Mouse (Mus musculus) stomach, embryonic 14.5 days (tissue): ENCODE data around the gene Cxcl3. TPM values are rescaled to one million over a fixed set of nuclear protein-coding genes. Genes with fewer than 3 reads are reported as not detected.
A peak's percentile ranks its signal among the peaks of the same experiment; 100 is the strongest.

ENCODE experiments used
- ATAC-seq: fragments of 200-750 bp; cut with Nextera tagmentation; 2 replicates; pipeline ENCODE4 v1.8.0; 2017; ENCODE audit warnings: low read depth, moderate TSS enrichment; ENCODE audit not compliant: insufficient number of reproducible peaks, insufficient read depth, low FRiP score
- H3K27ac ChIP-seq: fragments of 300-500 bp; sonication (generic); 2 replicates; pipeline ENCODE4 v1.5.1; 2014; ENCODE audit warnings: mild to moderate bottlenecking, low read length, moderate library complexity, mixed read lengths
- H3K27me3 ChIP-seq: fragments of 300-500 bp; sonication (generic); 2 replicates; pipeline ENCODE4 v1.6.1; 2014; ENCODE audit warnings: low read length, control low read depth, mixed read lengths; ENCODE audit not compliant: control insufficient read depth, insufficient read depth
- H3K36me3 ChIP-seq: fragments of 300-500 bp; sonication (generic); 2 replicates; pipeline ENCODE4 v1.6.1; 2014; ENCODE audit warnings: mild to moderate bottlenecking, control low read depth, low read length, moderate library complexity, mixed read lengths; ENCODE audit not compliant: control insufficient read depth, insufficient read depth
- H3K4me1 ChIP-seq: fragments of 300-500 bp; sonication (generic); 2 replicates; pipeline ENCODE4 v1.6.1; 2014; ENCODE audit warnings: low read length, control low read depth, mixed read lengths; ENCODE audit not compliant: control insufficient read depth, insufficient read depth
- H3K4me2 ChIP-seq: fragments of 300-500 bp; sonication (generic); replicated peaks from 2 replicates; pipeline ENCODE4 v1.6.1; 2014; ENCODE audit warnings: low read depth, low read length, control low read depth
- H3K4me3 ChIP-seq: fragments of 300-500 bp; sonication (generic); 2 replicates; pipeline ENCODE4 v1.5.1; 2014; ENCODE audit warnings: low read depth, low read length, control low read depth
- H3K9ac ChIP-seq: fragments of 300-500 bp; sonication (generic); replicated peaks from 2 replicates; pipeline ENCODE4 v1.6.1; 2014; ENCODE audit warnings: low read depth, mild to moderate bottlenecking, control low read depth, low read length, moderate library complexity, mixed read lengths
- H3K9me3 ChIP-seq: fragments of 300-500 bp; sonication (generic); 2 replicates; pipeline ENCODE4 v1.6.1; 2016; ENCODE audit warnings: low read depth, low read length, control low read depth; ENCODE audit not compliant: control insufficient read depth
- WGBS: fragments of 180-500 bp; shearing (Covaris S2); extraction: QIAGEN DNeasy Blood & Tissue Kit; methylation state at CpG from one replicate; pipeline ENCODE4 v1.1.7; 2014; 5-methylcytosine and 5-hydroxymethylcytosine counted together
- microRNA-seq: library from miRNA; unstranded; fragments of <30 nt; microRNA quantifications from one replicate; pipeline ENCODE4, GENCODE M21; 2016
- polyA plus RNA-seq: library from polyadenylated mRNA; unstranded; fragments of >200 nt; fragmentation: Nextera tagmentation; extraction: Ambion mirVana; gene quantifications from 2 replicates; pipeline ENCODE4 v1.2.1, GENCODE M21; 2014

Cxcl3 gene
- polyA plus RNA-seq, 1 experiment from 2014 or later, result not detected

DNA sequence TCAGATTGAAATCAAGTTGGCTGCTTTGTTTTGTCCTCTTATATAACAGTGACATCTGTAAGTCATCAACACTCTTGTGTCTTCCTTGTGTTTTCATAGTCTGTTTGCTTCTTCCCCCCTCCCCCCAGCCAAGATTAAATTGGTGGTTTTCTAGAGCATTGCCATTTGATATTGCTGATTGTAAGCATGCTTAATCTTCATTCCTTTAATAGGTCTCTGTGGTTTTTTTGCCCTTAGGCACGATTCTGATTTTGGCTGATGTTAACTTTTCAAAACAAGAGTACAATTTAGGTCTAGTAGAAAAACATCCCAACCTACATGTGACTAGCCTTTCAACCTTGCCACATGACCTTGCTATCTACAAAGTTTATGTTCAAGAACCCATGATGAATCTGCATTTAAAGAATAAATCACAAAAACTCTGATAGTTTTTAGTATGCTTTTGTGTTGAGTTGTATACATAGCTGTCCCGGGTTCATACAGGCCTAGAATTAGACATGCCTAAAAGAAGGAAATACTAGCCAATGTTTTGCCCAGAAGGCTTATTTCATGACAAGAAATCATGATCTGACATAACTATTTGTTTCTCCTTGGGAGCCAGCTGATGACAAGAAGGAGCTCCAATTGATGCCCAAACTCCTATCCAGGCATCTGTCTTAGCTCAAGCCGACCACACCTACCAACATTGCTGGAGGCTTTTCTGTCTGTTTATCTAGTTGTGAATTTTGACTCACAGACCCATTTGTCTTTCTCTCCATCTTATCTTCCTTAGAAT, 21.5 kb downstream of the Cxcl3 start:
- H3K4me2 ChIP-seq, result no peak overlapping the region
- no peaks in the 10 kb centered on the region for H3K4me1 ChIP-seq
- no peak for ATAC-seq
- no peak overlapping the region for H3K27ac ChIP-seq
- no peak overlapping the region for H3K9ac ChIP-seq
- no peaks in the 10 kb centered on the region for H3K9me3 ChIP-seq
- H3K4me3 ChIP-seq, result no peak overlapping the region
- WGBS, result 56% methylated on average over 3 of the region's 3 CpGs
- H3K36me3 ChIP-seq, result no peaks in the 10 kb centered on the region
- no peaks in the 10 kb centered on the region for H3K27me3 ChIP-seq

- ATAC-seq, result no peak
- Histone ChIP-seq H3K9me3 (no peaks in the 10 kb centered on the region), H3K27ac (no peak overlapping the region), H3K27me3 (no peaks in the 10 kb centered on the region), H3K4me3 (no peak overlapping the region), H3K36me3 (no peaks in the 10 kb centered on the region), H3K4me1 (no peaks in the 10 kb centered on the region), H3K9ac (no peak overlapping the region), H3K4me2 (no peak overlapping the region)
These were observed 33.9 kb downstream of the Cxcl3 start for GRCm38 (mm10) chr5:90819756-90820155.

DNA sequence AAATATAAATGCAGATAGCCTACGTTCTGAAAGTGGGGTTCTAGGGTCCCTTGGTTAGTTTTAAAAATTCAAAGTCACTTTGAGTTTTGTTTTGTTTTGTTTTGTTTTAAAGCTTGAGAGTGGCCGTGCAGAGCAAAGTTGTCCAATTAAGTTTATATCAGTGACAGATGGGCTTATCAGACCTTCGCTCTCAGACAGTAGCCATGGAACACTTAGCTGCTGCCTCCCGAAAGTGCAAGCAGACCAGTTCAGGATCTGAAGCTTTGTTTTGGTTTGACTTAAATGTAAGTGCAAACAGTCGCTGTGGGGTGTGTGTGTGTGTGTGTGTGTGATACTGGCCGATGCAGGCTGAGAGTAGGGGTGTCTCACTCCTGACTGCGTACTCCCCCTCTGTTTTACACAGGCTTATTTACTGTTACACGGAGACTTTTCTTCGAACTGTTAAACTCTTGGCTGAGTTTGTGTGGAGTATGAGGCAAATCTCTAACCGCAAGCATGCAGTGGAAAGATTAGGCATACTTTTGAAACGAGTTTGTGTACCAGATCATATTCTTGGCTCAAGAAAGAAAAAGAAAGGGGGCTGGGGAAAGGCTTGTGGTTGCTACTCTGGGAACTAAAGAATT, 46.4 kb downstream of the Cxcl3 start:
- WGBS, result 39% methylated on average over 11 of the region's 11 CpGs

GRCm38 (mm10) chr5:90832768-90833388, 47.0 kb downstream of the Cxcl3 start:
- H3K27me3 ChIP-seq, result no peaks in the 10 kb centered on the region
- no peak overlapping the region for H3K4me3 ChIP-seq
- no peaks in the 10 kb centered on the region for H3K36me3 ChIP-seq
- ATAC-seq, result no peak
- no peak overlapping the region for H3K9ac ChIP-seq
- H3K27ac ChIP-seq, result peak overlapping the region; percentile 30; the same call in 1 of the 2 replicates
- no peaks in the 10 kb centered on the region for H3K9me3 ChIP-seq
- peak overlapping the region; percentile 22 for H3K4me2 ChIP-seq
- 0 out of 2 replicates have a peak, but pooled peaks cover 7% of the 10 kb centered on the region for H3K4me1 ChIP-seq
- WGBS, result 84% methylated on average over 8 of the region's 8 CpGs

More for the DNA sequence above, 46.4 kb downstream of the Cxcl3 start:
- no peak for ATAC-seq
- H3K4me2 ChIP-seq, result peak overlapping the region; percentile 22
- no peaks in the 10 kb centered on the region for H3K9me3 ChIP-seq
- no peak overlapping the region for H3K9ac ChIP-seq
- H3K4me3 ChIP-seq, result no peak overlapping the region
- no peaks in the 10 kb centered on the region for H3K27me3 ChIP-seq
- 0 out of 2 replicates have a peak, but pooled peaks cover 7% of the 10 kb centered on the region for H3K4me1 ChIP-seq
- H3K27ac ChIP-seq, result peak overlapping the region; percentile 52; the same call in 1 of the 2 replicates
- H3K36me3 ChIP-seq, result no peaks in the 10 kb centered on the region

DNA sequence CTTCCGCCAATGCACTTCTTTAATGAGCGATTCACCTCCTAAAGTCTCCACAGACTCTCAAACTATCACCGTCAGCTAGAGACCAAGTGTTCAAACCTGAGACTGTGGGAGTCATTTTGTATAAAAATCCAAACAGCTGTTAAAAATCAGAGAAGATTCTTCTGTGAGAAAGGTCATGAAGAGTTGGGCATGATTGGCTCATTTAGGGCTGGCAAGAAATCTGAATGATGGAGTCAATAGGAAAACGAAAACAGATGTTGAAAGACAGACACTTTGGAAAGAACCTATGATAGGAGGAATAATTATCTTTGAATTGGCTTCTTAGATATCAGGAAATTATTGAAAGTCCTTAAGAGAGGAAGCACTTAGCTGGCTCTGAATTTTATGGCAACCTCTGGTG, 48.5 kb downstream of the Cxcl3 start:
- H3K4me1 ChIP-seq, result 0 out of 2 replicates have a peak, but pooled peaks cover 7% of the 10 kb centered on the region
- WGBS, result 83% methylated on average over 4 of the region's 4 CpGs
- no peak for ATAC-seq

GRCm38 (mm10) chr5:90838582-90838981, 52.7 kb downstream of the Cxcl3 start:
- H3K4me3 ChIP-seq, result no peak overlapping the region
- no peak overlapping the region for H3K4me2 ChIP-seq
- no peaks in the 10 kb centered on the region for H3K4me1 ChIP-seq
- no peaks in the 10 kb centered on the region for H3K27me3 ChIP-seq
- WGBS, result 62% methylated on average over 5 of the region's 5 CpGs
- no peak overlapping the region for H3K27ac ChIP-seq
- ATAC-seq, result no peak
- H3K9ac ChIP-seq, result no peak overlapping the region
- no peaks in the 10 kb centered on the region for H3K9me3 ChIP-seq
- no peaks in the 10 kb centered on the region for H3K36me3 ChIP-seq

More for the DNA sequence above, 48.5 kb downstream of the Cxcl3 start:
- no peaks in the 10 kb centered on the region for H3K27me3 ChIP-seq
- H3K4me3 ChIP-seq, result no peak overlapping the region
- no peaks in the 10 kb centered on the region for H3K9me3 ChIP-seq
- no peak overlapping the region for H3K27ac ChIP-seq
- H3K4me2 ChIP-seq, result no peak overlapping the region
- no peaks in the 10 kb centered on the region for H3K36me3 ChIP-seq
- H3K9ac ChIP-seq, result no peak overlapping the region

Small RNA genes lying within 50 kb of the gene (microRNA-seq; reads per million reads assigned to microRNA genes)
- gene Gm24322, result not detected

Other genes starting within 250 kb of the Cxcl3 start
- gene 5830473C10Rik, start 225.0 kb upstream of the Cxcl3 start, polyA plus RNA-seq, result 0.19 and 0.42 TPM in 2 replicates
- 5.5 and 5.8 TPM in 2 replicates for gene Rassf6, start 145.4 kb upstream of the Cxcl3 start, polyA plus RNA-seq
- gene Cxcl5, start 26.7 kb upstream of the Cxcl3 start, polyA plus RNA-seq, result 0.20 and 0.53 TPM in 2 replicates
- 2.5 and 3.1 TPM in 2 replicates for gene Ppbp, start 17.6 kb upstream of the Cxcl3 start, polyA plus RNA-seq
- 60.2 and 63.8 TPM in 2 replicates for gene Pf4, start 13.7 kb upstream of the Cxcl3 start, polyA plus RNA-seq
- gene Cxcl15, start 8.4 kb downstream of the Cxcl3 start, polyA plus RNA-seq, result 3.6 and 5.0 TPM in 2 replicates
- gene Cxcl1, start 105.1 kb downstream of the Cxcl3 start, polyA plus RNA-seq, result 0.83 and 1.2 TPM in 2 replicates
- not detected in 2 replicates for gene Cxcl2, start 117.8 kb downstream of the Cxcl3 start, polyA plus RNA-seq
- gene Mthfd2l, start 145.0 kb downstream of the Cxcl3 start, polyA plus RNA-seq, result 56.4 and 58.9 TPM in 2 replicates
- gene Epgn, start 241.4 kb downstream of the Cxcl3 start, polyA plus RNA-seq, result 0.43 TPM in 1 of 2 replicates, not detected in the other